Mouse (Mus musculus) E14TG2a.4 (cell line): ENCODE measurements around the gene Stat2.

Experiments
- CTCF ChIP-seq: conservative IDR thresholded peaks from 2 replicates; pipeline ENCODE4 v1.5.1; 2014; ENCODE audit warnings: low read length
- NANOG ChIP-seq: IDR thresholded peaks from 2 replicates; pipeline ENCODE4 v1.6.1; 2014; ENCODE audit warnings: borderline replicate concordance, low read length, mixed read lengths
- POU5F1 ChIP-seq: IDR thresholded peaks from 2 replicates; pipeline ENCODE4 v1.6.1; 2014; ENCODE audit warnings: low read length, borderline replicate concordance

DNA sequence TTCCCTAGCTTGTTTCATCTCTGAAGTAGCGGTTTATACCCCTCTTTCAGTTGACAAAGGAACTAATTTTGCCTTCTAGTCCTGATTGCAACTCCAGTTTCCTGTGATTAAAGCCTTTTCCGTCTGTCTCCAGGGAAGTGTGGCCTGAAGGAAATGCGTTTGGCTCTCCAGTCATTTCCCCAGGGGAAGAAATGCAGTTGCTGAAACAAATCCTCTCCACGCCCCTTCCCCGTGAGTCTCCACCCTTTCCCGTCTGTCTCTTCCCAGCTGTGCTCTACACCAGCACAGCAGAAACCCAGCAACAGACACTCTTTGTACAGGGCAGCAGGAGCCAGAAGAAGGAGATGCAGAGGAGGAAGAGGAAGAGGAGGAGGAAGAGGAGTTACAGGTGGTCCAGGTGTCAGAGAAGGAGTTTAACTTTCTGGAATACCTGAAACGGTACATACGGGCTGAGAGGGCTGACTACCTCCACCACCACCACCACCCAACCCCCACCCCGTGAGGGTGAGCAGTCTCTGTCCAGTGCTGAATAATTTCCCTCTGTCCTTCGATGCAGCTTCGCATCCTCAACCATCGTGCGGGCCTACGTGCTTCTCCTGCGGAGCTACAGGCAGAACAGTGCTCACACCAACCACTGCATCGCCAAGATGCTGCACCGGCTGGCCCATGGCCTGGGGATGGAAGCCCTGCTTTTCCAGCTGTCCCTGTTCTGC lies 23.2 kb upstream of the Stat2 start:
- TF ChIP-seq CTCF (no peak), NANOG (no peak), POU5F1 (no peak)
